Mouse (Mus musculus) kidney, adult 2 months (tissue): ENCODE results near the gene Gm17387. TPM values are rescaled to one million over a fixed set of nuclear protein-coding genes. Genes with fewer than 3 reads are reported as not detected.
A peak's percentile ranks its signal among the peaks of the same experiment; 100 is the strongest.
"Not testable (repeated sequence)": the region's sequence is repeated elsewhere in the genome, so short reads cannot be mapped to it uniquely, and the experiment has no call there.

Experiments
- DNase-seq: peaks from one replicate; pipeline ENCODE4 v3.0.0; 2021
- H3K27ac ChIP-seq: fragments of 200-500 bp; 2 replicates; pipeline ENCODE4 v1.5.1; 2012; ENCODE audit warnings: low read depth, low read length, control low read depth, inconsistent platforms; ENCODE audit not compliant: insufficient read depth
- H3K27me3 ChIP-seq: fragments of 200-500 bp; replicated peaks from 2 replicates; pipeline ENCODE4 v1.6.1; 2012; ENCODE audit warnings: mild to moderate bottlenecking, moderate library complexity, low read length, inconsistent platforms; ENCODE audit not compliant: control insufficient read depth, insufficient read depth
- H3K36me3 ChIP-seq: fragments of 200-500 bp; 2 replicates; pipeline ENCODE4 v1.6.1; 2012; ENCODE audit warnings: mild to moderate bottlenecking, moderate library complexity, low read length, inconsistent platforms; ENCODE audit not compliant: control insufficient read depth, insufficient read depth
- H3K4me1 ChIP-seq: fragments of 200-500 bp; 2 replicates; pipeline ENCODE4 v1.6.1; 2011; ENCODE audit warnings: low read length; ENCODE audit not compliant: control insufficient read depth, insufficient read depth
- H3K4me3 ChIP-seq: fragments of 200-500 bp; 2 replicates; pipeline ENCODE4 v1.5.1; 2011; ENCODE audit warnings: mild to moderate bottlenecking, low read depth, low read length, control low read depth; ENCODE audit not compliant: insufficient read depth
- CTCF ChIP-seq: fragments of 200-500 bp; conservative IDR thresholded peaks from 2 replicates; pipeline ENCODE4 v1.5.1; 2011; ENCODE audit warnings: low read depth, mild to moderate bottlenecking, control low read depth, low read length, moderate library complexity, mixed read lengths; ENCODE audit not compliant: insufficient read depth, insufficient read length
- POLR2A ChIP-seq: fragments of 200-500 bp; IDR thresholded peaks from one replicate; pipeline ENCODE4 v1.6.1; 2011; ENCODE audit warnings: low read depth, low read length, control low read depth
- WGBS: fragments of 180-500 bp; shearing (Covaris S2); methylation state at CpG from one replicate; pipeline ENCODE4 v1.1.7; 2018; 5-methylcytosine and 5-hydroxymethylcytosine counted together
- polyA plus RNA-seq: library from polyadenylated mRNA; depleted of rRNA; stranded (reverse); fragments of >200 nt; gene quantifications from 2 replicates; pipeline ENCODE4 v1.2.3, GENCODE M21; 2012

Gene Gm17387
- polyA plus RNA-seq, 1 experiment, result not detected

DNA sequence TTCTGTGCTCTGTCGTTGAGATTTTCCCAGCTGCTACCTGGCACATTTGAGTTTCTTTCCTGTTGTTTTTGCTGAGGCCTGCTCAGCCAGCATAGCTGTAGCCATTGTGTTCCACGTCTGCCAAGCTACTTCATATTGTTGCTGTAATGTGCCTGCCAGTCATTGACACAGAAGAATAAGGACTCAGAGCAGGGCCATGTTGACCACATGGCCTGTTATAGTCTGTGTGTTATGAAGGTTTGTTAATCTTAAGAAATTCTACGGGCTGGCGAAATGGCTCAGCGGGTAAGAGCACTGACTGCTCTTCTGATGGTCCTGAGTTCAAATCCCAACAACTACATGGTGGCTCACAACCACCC, 2.2 kb upstream of the Gm17387 start:
- Histone ChIP-seq H3K4me3 (no peak overlapping the region), H3K27ac (peak overlapping the region; percentile 68), H3K27me3 (no peaks in the 10 kb centered on the region), H3K4me1 (peaks cover 13% of the 10 kb centered on the region), H3K36me3 (no peaks in the 10 kb centered on the region)
- WGBS, result 70% methylated on average over 5 of the region's 5 CpGs
- DNase-seq, result no peak
- TF ChIP-seq POLR2A (no peak), CTCF (no peak)

DNA sequence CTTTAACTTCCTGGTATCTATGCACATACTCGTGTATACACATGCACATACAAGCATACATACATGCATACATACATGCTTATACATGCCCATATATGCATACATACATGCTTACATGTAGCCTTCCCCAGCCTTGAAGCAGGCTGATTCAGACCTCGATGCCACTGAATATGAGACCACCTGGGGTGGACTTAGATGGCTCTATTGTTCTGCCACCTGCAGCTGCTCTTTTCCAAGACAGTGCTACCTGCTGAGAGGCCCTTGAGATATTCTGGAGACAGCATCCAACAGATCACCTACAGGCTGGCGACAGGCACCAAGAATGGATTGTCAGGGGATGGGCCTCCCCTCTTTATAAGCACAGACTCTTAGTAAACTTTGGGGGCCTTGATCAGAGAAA, 1.5 kb downstream of the Gm17387 start:
- H3K4me3 ChIP-seq, result no peak overlapping the region
- peaks cover 9% of the 10 kb centered on the region; the same call in 1 of the 2 replicates for H3K4me1 ChIP-seq
- H3K27me3 ChIP-seq, result no peaks in the 10 kb centered on the region
- DNase-seq, result no peak
- 70% methylated on average over 3 of the region's 3 CpGs for WGBS
- TF ChIP-seq CTCF, result no peak
- TF ChIP-seq POLR2A, result no peak
- H3K36me3 ChIP-seq, result no peaks in the 10 kb centered on the region
- H3K27ac ChIP-seq, result no peak overlapping the region

DNA sequence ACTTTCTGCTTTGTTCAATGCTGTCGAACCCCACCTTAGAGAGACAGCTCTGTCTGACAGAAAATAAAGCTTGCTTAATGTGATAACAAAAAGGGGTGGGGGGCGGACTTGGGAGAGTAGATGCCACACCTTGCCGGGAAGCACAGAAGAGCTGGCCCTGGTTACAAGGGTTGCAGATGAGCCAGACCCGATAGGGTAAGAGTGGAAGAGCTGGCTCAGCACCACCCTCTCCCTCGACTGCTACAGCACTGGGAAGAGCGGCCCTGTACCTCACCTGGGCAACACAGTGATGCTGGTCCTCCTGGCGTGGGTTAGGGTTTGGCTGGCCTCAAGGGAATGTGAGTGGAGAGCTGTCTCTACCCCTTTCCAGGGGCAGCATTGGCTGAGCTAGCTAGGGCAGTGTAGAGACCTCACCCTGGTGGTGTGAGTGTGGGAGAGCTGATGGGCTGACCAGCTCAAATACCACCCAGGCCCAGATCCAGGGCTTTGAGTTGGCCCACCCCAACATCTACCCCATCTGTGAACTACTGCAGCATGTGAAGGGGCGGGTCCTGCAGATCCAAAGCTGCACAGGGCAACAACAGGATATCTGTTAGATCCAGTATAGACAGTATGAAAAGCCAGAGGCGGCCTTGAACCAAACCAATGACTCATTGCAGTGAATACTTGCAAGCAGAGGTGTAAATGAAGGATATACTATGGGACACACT, 3.7 kb downstream of the Gm17387 start:
- H3K4me3 ChIP-seq, result no peak overlapping the region
- H3K27ac ChIP-seq, result no peak overlapping the region
- WGBS, result 80% methylated on average over 9 of the region's 9 CpGs
- DNase-seq, result no peak
- no peaks in the 10 kb centered on the region for H3K36me3 ChIP-seq
- H3K4me1 ChIP-seq, result no peaks in the 10 kb centered on the region
- TF ChIP-seq POLR2A, result no peak
- no peak for TF ChIP-seq CTCF
- no peaks in the 10 kb centered on the region for H3K27me3 ChIP-seq

- 77% methylated on average over 1 of the region's 2 CpGs for WGBS
- DNase-seq, H3K27ac ChIP-seq, H3K27me3 ChIP-seq, H3K36me3 ChIP-seq, H3K4me3 ChIP-seq, H3K4me1 ChIP-seq: not testable (repeated sequence)
Measured at GRCm38 (mm10) chr7:141036624-141037023, 7.7 kb downstream of the Gm17387 start.

GRCm38 (mm10) chr7:141038090-141039032, 9.4 kb downstream of the Gm17387 start:
- no peak overlapping the region for H3K4me3 ChIP-seq
- no peaks in the 10 kb centered on the region for H3K27me3 ChIP-seq
- no peaks in the 10 kb centered on the region; the same call in 1 of the 2 replicates for H3K4me1 ChIP-seq
- 69% methylated on average over 20 of the region's 21 CpGs for WGBS
- H3K27ac ChIP-seq, result no peak overlapping the region
- no peak for TF ChIP-seq CTCF
- no peak for DNase-seq
- H3K36me3 ChIP-seq, result no peaks in the 10 kb centered on the region

- H3K4me1 ChIP-seq, result no peaks in the 10 kb centered on the region; the same call in 1 of the 2 replicates
- H3K4me3 ChIP-seq, result no peak overlapping the region
- TF ChIP-seq POLR2A, result no peak
- TF ChIP-seq CTCF, result no peak
- H3K27ac ChIP-seq, result no peak overlapping the region
- H3K27me3 ChIP-seq, result no peaks in the 10 kb centered on the region
- 98% methylated on average over 4 of the region's 4 CpGs for WGBS
- no peak for DNase-seq
- H3K36me3 ChIP-seq, result no peaks in the 10 kb centered on the region
Measured at GRCm38 (mm10) chr7:141039386-141040107, 10.6 kb downstream of the Gm17387 start.
